Mouse (Mus musculus): ENCODE data around the gene Mmab. TPM values are rescaled to one million over a fixed set of nuclear protein-coding genes. Genes with fewer than 3 reads are reported as not detected.

Mmab gene
- polyA plus RNA-seq, 1 experiment: 6.7 TPM

DNA sequence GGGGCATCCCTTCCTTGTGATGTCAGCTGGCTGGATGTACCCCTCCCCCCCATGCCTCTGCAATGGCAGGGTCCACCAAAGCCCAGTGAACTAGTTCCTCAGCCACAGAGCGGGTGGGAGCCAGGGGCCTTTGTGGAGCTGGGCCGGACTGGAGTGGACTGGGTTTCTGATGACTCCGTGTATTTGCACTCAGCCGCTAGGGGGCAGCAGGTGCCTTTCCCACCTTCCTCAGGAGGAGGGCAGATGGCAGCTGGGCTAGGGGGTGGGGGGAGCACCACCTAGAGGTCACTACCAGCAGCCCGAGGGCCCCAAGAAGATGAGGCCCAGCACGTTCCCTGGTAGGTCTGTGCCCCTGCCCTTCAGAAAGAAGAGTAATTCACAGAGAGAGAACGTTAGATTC lies 17.4 kb upstream of the Mmab start:
- Histone ChIP-seq H3K4me3 (ENCODE audit: low read depth, low read length) (no peak overlapping the region), H3K36me3 (ENCODE audit: control insufficient read depth, insufficient read depth, low read length) (no peaks in the 10 kb centered on the region), H3K27me3 (ENCODE audit: control insufficient read depth, insufficient read depth, low read length) (no peaks in the 10 kb centered on the region), H3K27ac (ENCODE audit: insufficient read depth, low read depth, low read length) (no peak overlapping the region), H3K4me1 (ENCODE audit: control insufficient read depth, insufficient read depth, insufficient read length, low read length) (no peaks in the 10 kb centered on the region)
- TF ChIP-seq POLR2A (IDR thresholded peaks at IDR 0.05; ENCODE audit: low read depth, low read length) (no peak), CTCF (IDR thresholded peaks at IDR 0.05; ENCODE audit: extremely low read depth, insufficient read length, insufficient replicate concordance, low read depth, low read length) (peak; percentile 81)
- WGBS: 7% methylated on average over 7 of the region's 7 CpGs

DNA sequence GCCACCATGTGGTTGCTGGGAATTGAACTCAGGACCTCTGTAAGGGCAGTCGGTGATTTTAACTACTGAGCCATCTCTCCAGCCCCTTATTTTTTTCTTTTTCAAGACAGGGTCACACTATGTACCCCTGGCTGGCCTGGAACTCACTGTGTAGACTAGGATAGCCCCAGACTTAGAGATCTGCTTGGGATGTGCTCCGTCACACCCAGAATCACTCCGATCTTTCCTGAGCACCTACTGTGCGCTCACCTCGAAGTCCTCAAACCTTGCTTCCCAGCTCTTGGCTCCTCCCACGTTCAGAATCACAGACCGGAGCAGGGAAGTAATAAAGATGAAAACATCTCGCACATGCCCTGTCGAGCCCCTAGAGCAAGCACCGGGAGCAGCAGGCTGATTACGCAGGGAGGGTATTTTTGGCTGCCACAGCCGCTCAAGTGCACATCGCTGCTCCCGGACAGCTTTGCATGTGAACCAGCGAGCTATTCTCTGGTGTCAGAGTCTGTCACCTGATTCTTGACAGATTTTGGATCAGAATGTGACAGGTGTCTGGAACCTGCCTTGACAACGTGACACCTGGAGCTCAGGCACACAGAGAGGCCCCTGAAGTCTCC lies 13.2 kb upstream of the Mmab start:
- no peak for TF ChIP-seq POLR2A (IDR thresholded peaks at IDR 0.05; ENCODE audit: low read depth, low read length)
- no peak for TF ChIP-seq CTCF (IDR thresholded peaks at IDR 0.05; ENCODE audit: extremely low read depth, insufficient read length, insufficient replicate concordance, low read depth, low read length)
- Histone ChIP-seq H3K27me3 (ENCODE audit: control insufficient read depth, insufficient read depth, low read length) (no peaks in the 10 kb centered on the region), H3K27ac (ENCODE audit: insufficient read depth, low read depth, low read length) (no peak overlapping the region), H3K36me3 (ENCODE audit: control insufficient read depth, insufficient read depth, low read length) (no peaks in the 10 kb centered on the region), H3K4me1 (ENCODE audit: control insufficient read depth, insufficient read depth, insufficient read length, low read length) (peaks cover 9% of the 10 kb centered on the region), H3K4me3 (ENCODE audit: low read depth, low read length) (no peak overlapping the region)
- 71% methylated on average over 16 of the region's 16 CpGs for WGBS

DNA sequence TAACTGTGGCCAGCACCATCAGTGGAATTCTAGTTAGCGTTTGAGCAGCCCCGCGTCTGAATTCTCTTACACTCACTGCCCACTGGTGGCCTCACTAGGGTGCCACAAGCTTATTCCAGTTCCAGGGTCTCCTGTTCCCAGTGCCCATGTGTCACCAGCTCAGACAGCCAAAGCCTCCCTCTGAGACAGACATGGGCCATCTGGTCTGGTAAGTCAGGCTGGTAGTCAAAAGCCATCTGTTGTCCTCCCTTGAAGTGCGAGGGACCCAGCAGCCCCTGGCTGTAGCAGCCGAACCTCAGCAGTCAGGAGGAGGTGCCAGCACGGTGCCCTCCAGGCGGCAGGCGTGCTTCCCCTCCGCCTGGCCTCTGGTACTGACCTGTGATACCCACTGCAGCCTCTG lies 12.4 kb upstream of the Mmab start:
- 87% methylated on average over 9 of the region's 9 CpGs for WGBS
- Histone ChIP-seq H3K4me3 (ENCODE audit: low read depth, low read length) (no peak overlapping the region), H3K27ac (ENCODE audit: insufficient read depth, low read depth, low read length) (no peak overlapping the region), H3K4me1 (ENCODE audit: control insufficient read depth, insufficient read depth, insufficient read length, low read length) (peaks cover 9% of the 10 kb centered on the region), H3K27me3 (ENCODE audit: control insufficient read depth, insufficient read depth, low read length) (no peaks in the 10 kb centered on the region), H3K36me3 (ENCODE audit: control insufficient read depth, insufficient read depth, low read length) (no peaks in the 10 kb centered on the region)
- no peak for TF ChIP-seq CTCF (IDR thresholded peaks at IDR 0.05; ENCODE audit: extremely low read depth, insufficient read length, insufficient replicate concordance, low read depth, low read length)
- no peak for TF ChIP-seq POLR2A (IDR thresholded peaks at IDR 0.05; ENCODE audit: low read depth, low read length)

DNA sequence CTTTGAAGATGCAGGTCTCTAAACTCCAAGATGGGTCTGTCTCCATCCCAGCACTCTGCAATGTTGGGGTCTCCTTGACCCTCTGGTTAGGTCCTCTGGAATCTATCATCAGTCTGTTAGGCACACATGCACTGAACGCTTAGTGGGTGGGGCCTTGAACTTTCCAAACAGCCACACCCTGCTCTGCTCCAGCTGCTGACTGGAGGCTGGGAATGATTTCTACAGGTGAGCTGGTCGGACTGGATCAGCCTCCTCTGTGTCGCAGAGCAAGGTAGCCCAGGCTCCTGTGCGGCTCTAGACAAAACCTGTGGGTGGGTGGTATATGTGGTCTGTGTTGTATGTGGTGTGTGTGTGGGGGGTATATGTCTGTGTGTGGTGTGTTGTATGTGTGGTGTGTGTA lies 5.2 kb upstream of the Mmab start:
- H3K36me3 ChIP-seq (ENCODE audit: control insufficient read depth, insufficient read depth, low read length): peaks cover 7% of the 10 kb centered on the region; the same call in 1 of the 2 replicates
- 35% methylated on average over 4 of the region's 4 CpGs for WGBS
- no peak overlapping the region for H3K4me3 ChIP-seq (ENCODE audit: low read depth, low read length)
- peaks cover 5% of the 10 kb centered on the region; the same call in 1 of the 2 replicates for H3K4me1 ChIP-seq (ENCODE audit: control insufficient read depth, insufficient read depth, insufficient read length, low read length)
- no peaks in the 10 kb centered on the region for H3K27me3 ChIP-seq (ENCODE audit: control insufficient read depth, insufficient read depth, low read length)
- no peak for TF ChIP-seq CTCF (IDR thresholded peaks at IDR 0.05; ENCODE audit: extremely low read depth, insufficient read length, insufficient replicate concordance, low read depth, low read length)
- TF ChIP-seq POLR2A (IDR thresholded peaks at IDR 0.05; ENCODE audit: low read depth, low read length): no peak
- no peak overlapping the region for H3K27ac ChIP-seq (ENCODE audit: insufficient read depth, low read depth, low read length)

DNA sequence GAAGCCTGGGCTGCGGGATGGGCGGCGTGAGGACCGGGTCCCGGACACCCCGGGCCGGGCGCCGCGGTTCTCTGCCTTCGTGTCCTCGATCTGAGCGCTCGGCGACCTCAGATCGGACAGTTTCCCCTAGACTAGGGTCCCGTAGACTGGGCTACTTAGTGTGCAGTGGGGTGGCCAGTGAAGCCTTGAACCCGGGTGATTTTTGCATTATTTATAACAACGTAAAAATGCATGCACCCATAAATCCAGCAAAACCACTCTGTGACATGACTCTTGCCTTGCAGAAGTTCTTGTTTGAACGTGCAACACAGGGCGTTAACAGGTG lies 470 bp upstream of the Mmab start:
- Histone ChIP-seq H3K27ac (ENCODE audit: insufficient read depth, low read depth, low read length) (no peak overlapping the region), H3K4me3 (ENCODE audit: low read depth, low read length) (peak overlapping the region; percentile 82), H3K27me3 (ENCODE audit: control insufficient read depth, insufficient read depth, low read length) (no peaks in the 10 kb centered on the region), H3K4me1 (ENCODE audit: control insufficient read depth, insufficient read depth, insufficient read length, low read length) (peaks cover 5% of the 10 kb centered on the region; the same call in 1 of the 2 replicates), H3K36me3 (ENCODE audit: control insufficient read depth, insufficient read depth, low read length) (peaks cover 3% of the 10 kb centered on the region; the same call in 1 of the 2 replicates)
- TF ChIP-seq CTCF (IDR thresholded peaks at IDR 0.05; ENCODE audit: extremely low read depth, insufficient read length, insufficient replicate concordance, low read depth, low read length) (no peak), POLR2A (IDR thresholded peaks at IDR 0.05; ENCODE audit: low read depth, low read length) (no peak)
- under 1% methylated on average over 21 of the region's 21 CpGs for WGBS

DNA sequence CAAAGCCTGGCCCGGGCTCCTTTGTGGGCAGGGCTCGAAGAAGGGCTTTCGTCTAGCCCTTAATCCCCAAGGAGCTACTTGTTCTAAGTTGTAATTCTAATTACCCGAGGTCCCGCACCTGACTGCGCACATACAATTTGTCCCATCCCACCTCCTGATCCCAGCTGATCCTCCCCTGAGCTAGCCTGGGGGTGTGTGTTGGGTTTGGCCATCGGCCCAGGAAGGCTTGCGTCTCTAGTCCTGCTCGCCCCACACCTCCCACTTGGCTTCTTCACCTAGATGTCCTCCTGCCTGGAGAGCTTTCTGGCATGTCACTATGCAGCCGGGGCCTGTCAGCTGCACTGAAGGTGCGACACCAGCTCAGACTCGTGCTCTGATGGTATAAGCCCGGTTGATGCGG lies 8.3 kb downstream of the Mmab start:
- H3K4me3 ChIP-seq (ENCODE audit: low read depth, low read length): no peak overlapping the region
- peaks cover 3% of the 10 kb centered on the region; the same call in 1 of the 2 replicates for H3K36me3 ChIP-seq (ENCODE audit: control insufficient read depth, insufficient read depth, low read length)
- no peak overlapping the region for H3K27ac ChIP-seq (ENCODE audit: insufficient read depth, low read depth, low read length)
- 90% methylated on average over 14 of the region's 14 CpGs for WGBS
- H3K4me1 ChIP-seq (ENCODE audit: control insufficient read depth, insufficient read depth, insufficient read length, low read length): no peaks in the 10 kb centered on the region
- H3K27me3 ChIP-seq (ENCODE audit: control insufficient read depth, insufficient read depth, low read length): no peaks in the 10 kb centered on the region
- TF ChIP-seq CTCF (IDR thresholded peaks at IDR 0.05; ENCODE audit: extremely low read depth, insufficient read length, insufficient replicate concordance, low read depth, low read length) (no peak), POLR2A (IDR thresholded peaks at IDR 0.05; ENCODE audit: low read depth, low read length) (no peak)

DNA sequence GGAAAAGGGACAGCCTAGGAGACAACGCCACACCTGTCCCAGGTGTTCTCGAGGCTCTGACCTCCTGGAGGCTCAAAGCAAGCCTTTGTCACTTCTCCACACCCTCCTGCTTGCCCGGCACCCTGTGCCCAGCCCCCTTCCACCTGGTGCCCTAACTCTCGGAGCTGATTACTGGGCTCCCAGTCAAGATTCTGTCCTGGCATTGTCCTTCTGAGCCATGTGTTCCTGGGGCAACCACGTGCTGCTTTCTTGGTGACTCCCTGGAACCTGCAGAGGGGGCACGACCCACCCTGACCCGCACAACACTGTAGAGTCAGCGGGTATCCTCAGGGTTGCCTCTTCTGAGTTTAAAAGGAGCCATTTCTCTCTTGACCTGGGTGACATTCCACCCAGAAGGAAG lies 9.5 kb downstream of the Mmab start:
- TF ChIP-seq CTCF (IDR thresholded peaks at IDR 0.05; ENCODE audit: extremely low read depth, insufficient read length, insufficient replicate concordance, low read depth, low read length): no peak
- WGBS: 67% methylated on average over 8 of the region's 8 CpGs
- Histone ChIP-seq H3K36me3 (ENCODE audit: control insufficient read depth, insufficient read depth, low read length) (peaks cover 3% of the 10 kb centered on the region; the same call in 1 of the 2 replicates), H3K4me3 (ENCODE audit: low read depth, low read length) (no peak overlapping the region), H3K4me1 (ENCODE audit: control insufficient read depth, insufficient read depth, insufficient read length, low read length) (no peaks in the 10 kb centered on the region), H3K27me3 (ENCODE audit: control insufficient read depth, insufficient read depth, low read length) (no peaks in the 10 kb centered on the region), H3K27ac (ENCODE audit: insufficient read depth, low read depth, low read length) (no peak overlapping the region)

Data from small intestine, adult 2 months (tissue).